Mouse (Mus musculus) A20 (cell line): ENCODE measurements at regions not wholly inside any gene's neighbourhood (a gene's known extent, or its start where the extent isn't known, plus 50 kb on each side); places are given as distances from the start of the nearest gene placed in this dataset.
A peak's percentile ranks its signal among the peaks of the same experiment; 100 is the strongest.

ENCODE experiments used
- DNase-seq: peaks from one replicate; pipeline ENCODE4 v3.0.0-alpha.2; 2011; ENCODE audit warnings: low read depth, low spot score

DNA sequence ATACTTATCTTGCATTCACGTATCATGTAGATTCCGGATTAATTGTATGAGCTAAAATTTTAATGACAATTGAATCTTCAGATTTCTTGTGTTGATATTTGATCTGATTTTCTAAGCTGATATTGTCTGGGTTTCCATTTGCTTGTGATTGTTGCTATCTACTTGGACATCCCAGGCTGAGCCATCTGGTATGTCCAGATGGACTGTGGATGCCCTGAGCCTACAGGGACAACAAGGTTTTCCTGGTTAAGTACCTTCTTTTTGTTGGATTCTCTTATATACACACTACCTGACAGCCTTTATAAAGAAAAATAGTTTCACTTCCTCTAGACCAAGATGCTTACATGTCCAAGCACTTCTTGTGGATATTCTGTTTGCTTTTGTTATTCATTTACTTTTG is 71.0 kb upstream of the 4933436I01Rik start:
- peak; percentile 5 for DNase-seq
